Mouse (Mus musculus): ENCODE measurements at regions not wholly inside any gene's neighbourhood (a gene's known extent, or its start where the extent isn't known, plus 50 kb on each side); places are given as distances from the start of the nearest gene placed in this dataset.

DNA sequence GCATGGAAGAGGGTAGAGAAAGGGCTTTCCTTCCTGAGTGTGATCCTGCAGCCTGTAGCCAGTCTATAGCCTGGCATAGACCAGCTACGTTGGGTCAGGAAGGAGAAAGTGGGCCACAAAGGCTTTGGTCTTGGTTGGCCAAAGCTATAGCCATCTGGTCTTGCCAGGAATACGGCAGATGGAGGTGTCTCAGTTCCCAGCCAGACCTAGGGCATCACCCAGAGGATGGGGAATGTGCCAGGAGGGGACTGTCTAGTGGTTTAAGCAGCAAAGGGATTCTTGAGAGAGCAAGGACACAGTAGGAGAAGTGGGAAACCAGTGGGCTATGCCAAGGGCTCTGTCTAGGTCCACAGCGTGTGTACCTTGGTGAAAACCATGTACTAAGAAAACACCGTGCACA is 251.3 kb upstream of the 9630041A04Rik start:
- DNase-seq = no peak
- TF ChIP-seq POLR2A (IDR thresholded peaks at IDR 0.05; ENCODE audit: control insufficient read depth, extremely low read depth, insufficient read depth, low read length, poor library complexity) (no peak), CTCF (IDR thresholded peaks at IDR 0.05; ENCODE audit: borderline replicate concordance, control insufficient read depth, extremely low read depth, insufficient read depth, low read length, poor library complexity) (no peak)
- Histone ChIP-seq H3K36me3 (ENCODE audit: control insufficient read depth, insufficient read depth, low read length) (no peaks in the 10 kb centered on the region), H3K27ac (ENCODE audit: control insufficient read depth, insufficient read depth, low read length) (no peak overlapping the region), H3K4me1 (replicated peaks; ENCODE audit: control insufficient read depth, insufficient read depth, low read length) (no peaks in the 10 kb centered on the region), H3K4me3 (ENCODE audit: control insufficient read depth, insufficient read depth, low read length) (no peak overlapping the region), H3K27me3 (ENCODE audit: control insufficient read depth, insufficient read depth, low read length) (no peaks in the 10 kb centered on the region)
- 75% methylated on average over 4 of the region's 4 CpGs for WGBS

GRCm38 (mm10) chr9:101602799-101603198 is 258.8 kb upstream of the 9630041A04Rik start:
- Histone ChIP-seq H3K27ac (ENCODE audit: control insufficient read depth, insufficient read depth, low read length) (no peak overlapping the region), H3K36me3 (ENCODE audit: control insufficient read depth, insufficient read depth, low read length) (no peaks in the 10 kb centered on the region), H3K27me3 (ENCODE audit: control insufficient read depth, insufficient read depth, low read length) (no peaks in the 10 kb centered on the region), H3K4me3 (ENCODE audit: control insufficient read depth, insufficient read depth, low read length) (no peak overlapping the region), H3K4me1 (replicated peaks; ENCODE audit: control insufficient read depth, insufficient read depth, low read length) (no peaks in the 10 kb centered on the region)
- WGBS = 67% methylated on average over 6 of the region's 6 CpGs
- TF ChIP-seq CTCF (IDR thresholded peaks at IDR 0.05; ENCODE audit: borderline replicate concordance, control insufficient read depth, extremely low read depth, insufficient read depth, low read length, poor library complexity) (no peak), POLR2A (IDR thresholded peaks at IDR 0.05; ENCODE audit: control insufficient read depth, extremely low read depth, insufficient read depth, low read length, poor library complexity) (no peak)
- no peak for DNase-seq

- WGBS = 84% methylated on average over 3 of the region's 3 CpGs
- Histone ChIP-seq H3K27ac (ENCODE audit: control insufficient read depth, insufficient read depth, low read length) (no peak overlapping the region), H3K27me3 (ENCODE audit: control insufficient read depth, insufficient read depth, low read length) (no peaks in the 10 kb centered on the region), H3K4me1 (replicated peaks; ENCODE audit: control insufficient read depth, insufficient read depth, low read length) (no peaks in the 10 kb centered on the region), H3K36me3 (ENCODE audit: control insufficient read depth, insufficient read depth, low read length) (no peaks in the 10 kb centered on the region), H3K4me3 (ENCODE audit: control insufficient read depth, insufficient read depth, low read length) (no peak overlapping the region)
- DNase-seq = no peak
- TF ChIP-seq POLR2A (IDR thresholded peaks at IDR 0.05; ENCODE audit: control insufficient read depth, extremely low read depth, insufficient read depth, low read length, poor library complexity) (no peak), CTCF (IDR thresholded peaks at IDR 0.05; ENCODE audit: borderline replicate concordance, control insufficient read depth, extremely low read depth, insufficient read depth, low read length, poor library complexity) (no peak)
Observed at GRCm38 (mm10) chr9:101596898-101597297, 264.7 kb upstream of the 9630041A04Rik start.

GRCm38 (mm10) chr9:101595101-101595650 is 266.5 kb upstream of the 9630041A04Rik start:
- no peak for DNase-seq
- H3K4me1 ChIP-seq (replicated peaks; ENCODE audit: control insufficient read depth, insufficient read depth, low read length) = no peaks in the 10 kb centered on the region
- 92% methylated on average over 14 of the region's 14 CpGs for WGBS
- TF ChIP-seq CTCF (IDR thresholded peaks at IDR 0.05; ENCODE audit: borderline replicate concordance, control insufficient read depth, extremely low read depth, insufficient read depth, low read length, poor library complexity) (no peak), POLR2A (IDR thresholded peaks at IDR 0.05; ENCODE audit: control insufficient read depth, extremely low read depth, insufficient read depth, low read length, poor library complexity) (no peak)
- H3K27me3 ChIP-seq (ENCODE audit: control insufficient read depth, insufficient read depth, low read length) = no peaks in the 10 kb centered on the region
- H3K4me3 ChIP-seq (ENCODE audit: control insufficient read depth, insufficient read depth, low read length) = no peak overlapping the region
- H3K27ac ChIP-seq (ENCODE audit: control insufficient read depth, insufficient read depth, low read length) = no peak overlapping the region
- no peaks in the 10 kb centered on the region for H3K36me3 ChIP-seq (ENCODE audit: control insufficient read depth, insufficient read depth, low read length)

- Histone ChIP-seq H3K36me3 (ENCODE audit: control insufficient read depth, insufficient read depth, low read length) (no peaks in the 10 kb centered on the region), H3K27ac (ENCODE audit: control insufficient read depth, insufficient read depth, low read length) (no peak overlapping the region), H3K4me1 (replicated peaks; ENCODE audit: control insufficient read depth, insufficient read depth, low read length) (no peaks in the 10 kb centered on the region), H3K27me3 (ENCODE audit: control insufficient read depth, insufficient read depth, low read length) (no peaks in the 10 kb centered on the region), H3K4me3 (ENCODE audit: control insufficient read depth, insufficient read depth, low read length) (no peak overlapping the region)
- 88% methylated on average over 8 of the region's 8 CpGs for WGBS
- TF ChIP-seq POLR2A (IDR thresholded peaks at IDR 0.05; ENCODE audit: control insufficient read depth, extremely low read depth, insufficient read depth, low read length, poor library complexity) (no peak), CTCF (IDR thresholded peaks at IDR 0.05; ENCODE audit: borderline replicate concordance, control insufficient read depth, extremely low read depth, insufficient read depth, low read length, poor library complexity) (no peak)
- no peak for DNase-seq
Observed at GRCm38 (mm10) chr9:101592621-101593020, 269.0 kb upstream of the 9630041A04Rik start.

DNA sequence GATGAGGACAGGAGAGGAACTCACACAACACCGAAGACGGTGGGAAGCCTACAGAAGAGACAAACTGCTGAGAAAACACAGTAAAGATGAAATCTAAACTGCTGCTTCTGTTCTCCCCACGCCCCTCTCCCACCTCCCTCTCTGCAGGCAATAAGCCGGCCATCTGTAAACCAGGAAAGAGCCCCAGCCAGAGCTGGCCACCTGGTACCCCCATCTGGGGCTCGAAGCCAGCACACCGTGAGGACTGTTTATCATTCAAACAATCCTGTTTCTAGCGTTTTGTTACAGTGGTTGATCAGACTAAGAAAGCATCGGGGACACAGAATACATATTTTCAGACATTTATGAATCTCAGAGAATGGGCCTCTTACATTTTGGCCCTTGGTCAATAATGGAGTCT is 270.0 kb upstream of the 9630041A04Rik start:
- H3K4me3 ChIP-seq (ENCODE audit: control insufficient read depth, insufficient read depth, low read length) = no peak overlapping the region
- no peaks in the 10 kb centered on the region for H3K27me3 ChIP-seq (ENCODE audit: control insufficient read depth, insufficient read depth, low read length)
- no peaks in the 10 kb centered on the region for H3K36me3 ChIP-seq (ENCODE audit: control insufficient read depth, insufficient read depth, low read length)
- H3K27ac ChIP-seq (ENCODE audit: control insufficient read depth, insufficient read depth, low read length) = no peak overlapping the region
- TF ChIP-seq CTCF (IDR thresholded peaks at IDR 0.05; ENCODE audit: borderline replicate concordance, control insufficient read depth, extremely low read depth, insufficient read depth, low read length, poor library complexity) = no peak
- no peak for TF ChIP-seq POLR2A (IDR thresholded peaks at IDR 0.05; ENCODE audit: control insufficient read depth, extremely low read depth, insufficient read depth, low read length, poor library complexity)
- no peak for DNase-seq
- H3K4me1 ChIP-seq (replicated peaks; ENCODE audit: control insufficient read depth, insufficient read depth, low read length) = no peaks in the 10 kb centered on the region
- 82% methylated on average over 8 of the region's 8 CpGs for WGBS

DNA sequence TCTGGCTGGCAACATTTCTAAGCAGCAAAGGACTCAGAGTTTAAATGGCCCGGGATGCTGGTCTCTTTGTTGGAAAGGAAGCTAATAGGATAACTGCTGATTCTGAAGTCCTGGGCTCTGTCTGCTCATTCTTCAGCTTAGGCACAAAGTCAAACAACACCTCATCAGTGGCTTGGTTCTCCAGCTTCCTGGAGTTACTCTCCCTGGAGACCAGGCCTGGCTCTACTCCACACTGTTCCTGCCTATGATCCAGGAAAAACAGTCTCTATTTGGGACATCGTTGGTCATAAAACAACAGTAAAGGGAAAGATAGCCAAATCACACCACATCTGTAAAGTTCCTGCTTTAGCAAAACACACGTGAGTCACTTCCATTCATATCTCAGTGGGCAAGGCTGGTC is 271.3 kb upstream of the 9630041A04Rik start:
- Histone ChIP-seq H3K4me1 (replicated peaks; ENCODE audit: control insufficient read depth, insufficient read depth, low read length) (no peaks in the 10 kb centered on the region), H3K27ac (ENCODE audit: control insufficient read depth, insufficient read depth, low read length) (no peak overlapping the region), H3K4me3 (ENCODE audit: control insufficient read depth, insufficient read depth, low read length) (no peak overlapping the region), H3K27me3 (ENCODE audit: control insufficient read depth, insufficient read depth, low read length) (no peaks in the 10 kb centered on the region), H3K36me3 (ENCODE audit: control insufficient read depth, insufficient read depth, low read length) (no peaks in the 10 kb centered on the region)
- WGBS = 89% methylated on average over 3 of the region's 3 CpGs
- TF ChIP-seq POLR2A (IDR thresholded peaks at IDR 0.05; ENCODE audit: control insufficient read depth, extremely low read depth, insufficient read depth, low read length, poor library complexity) (no peak), CTCF (IDR thresholded peaks at IDR 0.05; ENCODE audit: borderline replicate concordance, control insufficient read depth, extremely low read depth, insufficient read depth, low read length, poor library complexity) (no peak)
- no peak for DNase-seq

Data from thymus, adult 2 months (tissue).